In genomic region chr6:142345440-142346038, GRCm38 (mm10) we compare ENCODE assay signal across 8 mouse cellular contexts. TPM values are rescaled to one million over a fixed set of nuclear protein-coding genes. Genes with fewer than 3 reads are reported as not detected.
DNase-seq lines count a peak whose midpoint lies in the region; ATAC-seq and TF ChIP-seq lines count a peak whose summit lies in the region.

Pyroxd1 (plus strand) TSS chr6:142345654.

- H3K4me1 ChIP-seq in G1E (ENCODE audit: insufficient read depth, low read depth, low read length): peaks cover 21% of the 10 kb centered on the region
- H3K4me1 ChIP-seq in forebrain, embryonic 16.5 days (replicated peaks; ENCODE audit: control insufficient read depth, insufficient read depth, low read length): peaks cover 8% of the 10 kb centered on the region
- peaks cover 9% of the 10 kb centered on the region for H3K4me1 ChIP-seq in lung, embryonic 15.5 days

- peak within 1 kb of the TSS; percentile 83 for H3K4me3 ChIP-seq in G1E (ENCODE audit: low read depth, low read length)
- H3K4me3 ChIP-seq in forebrain, embryonic 16.5 days (replicated peaks; ENCODE audit: low read length): peak within 1 kb of the TSS; percentile 88
- H3K4me3 ChIP-seq in lung, embryonic 15.5 days: peak within 1 kb of the TSS; percentile 69

- no peaks in the 10 kb centered on the region for H3K9me3 ChIP-seq in G1E (replicated peaks)
- no peaks in the 10 kb centered on the region for H3K9me3 ChIP-seq in forebrain, embryonic 16.5 days (ENCODE audit: control insufficient read depth, low read length)
- H3K9me3 ChIP-seq in lung, embryonic 15.5 days: no peaks in the 10 kb centered on the region

- TF ChIP-seq CTCF in G1E (IDR thresholded peaks at IDR 0.05; ENCODE audit: low read depth, low read length): no peak

- H3K27me3 ChIP-seq in G1E (ENCODE audit: insufficient read depth, low read length): no peaks in the 10 kb centered on the region
- no peaks in the 10 kb centered on the region for H3K27me3 ChIP-seq in forebrain, embryonic 16.5 days (replicated peaks; ENCODE audit: control insufficient read depth, insufficient read depth, low read length)
- H3K27me3 ChIP-seq in lung, embryonic 15.5 days: no peaks in the 10 kb centered on the region

- peak within 1 kb of the TSS; percentile 77 for H3K9ac ChIP-seq in forebrain, embryonic 16.5 days (replicated peaks; ENCODE audit: low read depth, low read length)
- H3K9ac ChIP-seq in lung, embryonic 15.5 days: peak within 1 kb of the TSS; percentile 58

- ATAC-seq in G1E (ENCODE audit: extremely low read depth, insufficient number of reproducible peaks, low FRiP score, poor library complexity, severe bottlenecking): peak; percentile 81
- peak; percentile 96 for ATAC-seq in forebrain, embryonic 16.5 days
- peak; percentile 97 for ATAC-seq in lung, embryonic 15.5 days (ENCODE audit: borderline replicate concordance, extremely low read depth, low FRiP score, low TSS enrichment)

- peaks cover 29% of the 10 kb centered on the region for H3K36me3 ChIP-seq in G1E (replicated peaks)
- H3K36me3 ChIP-seq in forebrain, embryonic 16.5 days (ENCODE audit: control insufficient read depth, insufficient read depth): peaks cover 8% of the 10 kb centered on the region; the same call in 1 of the 2 replicates
- H3K36me3 ChIP-seq in lung, embryonic 15.5 days: peaks cover 13% of the 10 kb centered on the region

- H3K27ac ChIP-seq in forebrain, embryonic 16.5 days (ENCODE audit: low read length): peak within 1 kb of the TSS; percentile 90
- peak within 1 kb of the TSS; percentile 82 for H3K27ac ChIP-seq in lung, embryonic 15.5 days

- under 1% methylated on average over 48 of the region's 48 CpGs for WGBS in forebrain, embryonic 16.5 days
- WGBS in lung, embryonic 15.5 days: under 1% methylated on average over 48 of the region's 48 CpGs

- peak; percentile 74 for DNase-seq in G1E (ENCODE audit: low spot score)
- DNase-seq in cerebellum, adult 18-20 months: peak; percentile 78 to 86
- DNase-seq in heart, postnatal 4 days: peak; percentile 80
- peak; percentile 84 to 88 for DNase-seq in layer of hippocampus, adult 8-10 months (ENCODE audit: low spot score in 2 of 2)
- DNase-seq in ovary, adult 18-20 months (ENCODE audit: low spot score): peak; percentile 71
- peak; percentile 93 for DNase-seq in thymus, postnatal 0 days (ENCODE audit: low spot score)

- H3K4me2 ChIP-seq in forebrain, embryonic 16.5 days (ENCODE audit: low read length): peak within 1 kb of the TSS; percentile 68
- peak within 1 kb of the TSS; percentile 55 for H3K4me2 ChIP-seq in lung, embryonic 15.5 days

RNA-seq across cellular contexts. Expression of gene Pyroxd1, which starts in this region (rescaled TPM):
- 10.9 and 14.9 TPM in 2 replicates for total RNA-seq in G1E (2014; fragmentation: Nextera tagmentation)
- total RNA-seq in G1E (2017): 18.2 and 18.8 TPM in 2 replicates
- 2.0 and 2.3 TPM in 2 replicates for polyA plus RNA-seq in G1E (2012)
- 21.6 and 26.8 TPM in 2 replicates for polyA plus RNA-seq in forebrain, embryonic 16.5 days (2015; fragmentation: Nextera tagmentation; extraction: Ambion mirVana)
- 10 to 100 TPM; 11.3 to 11.9 TPM for total RNA-seq in heart, postnatal 4 days (2021)
- total RNA-seq in layer of hippocampus, adult 8-10 months (2022): 10 to 100 TPM; 12.2 to 17.3 (median 14.7) TPM
- polyA plus RNA-seq in lung, embryonic 15.5 days (2015; fragmentation: Nextera tagmentation; extraction: Ambion mirVana): 15.4 and 15.7 TPM in 2 replicates
- 20.4 and 22.6 TPM in 2 replicates for polyA plus RNA-seq in thymus, postnatal 0 days (2015; fragmentation: Nextera tagmentation; extraction: Ambion mirVana)

Comparison
In these comparisons a context has a peak if more than half of its experiments do, and no peak if none do; other contexts are left out.
1. Peak in every context shown above with its lines: DNase-seq, ATAC-seq, H3K4me3 ChIP-seq and H3K27ac ChIP-seq.